Mouse (Mus musculus) right cerebral cortex, postnatal 10 days (tissue): ENCODE data around the gene Ripor3.

ENCODE experiments used
- DNase-seq, 2 experiments: peaks; one replicate each; pipeline ENCODE4 v3.0.0; 2021; ENCODE audit warnings: low spot score in 2 of 2

The Ripor3 gene

GRCm38 (mm10) chr2:167986762-167987161 lies 23.7 kb downstream of the Ripor3 start:
- DNase-seq, result no peak

GRCm38 (mm10) chr2:167984946-167985345 lies 25.5 kb downstream of the Ripor3 start:
- no peak for DNase-seq

- DNase-seq, result no peak
Observed at GRCm38 (mm10) chr2:167984371-167984770, 26.0 kb downstream of the Ripor3 start.

- DNase-seq, result no peak
Observed at GRCm38 (mm10) chr2:167982646-167983045, 27.8 kb downstream of the Ripor3 start.

GRCm38 (mm10) chr2:167980391-167980790 lies 30.0 kb downstream of the Ripor3 start:
- no peak for DNase-seq

- no peak for DNase-seq
Observed at GRCm38 (mm10) chr2:167978271-167978670, 32.1 kb downstream of the Ripor3 start.

- no peak for DNase-seq
Observed at GRCm38 (mm10) chr2:167975746-167976145, 34.7 kb downstream of the Ripor3 start.

GRCm38 (mm10) chr2:167972809-167973208 lies 37.6 kb downstream of the Ripor3 start:
- no peak for DNase-seq

- DNase-seq, result no peak
Observed at GRCm38 (mm10) chr2:167972146-167972545, 38.3 kb downstream of the Ripor3 start.

GRCm38 (mm10) chr2:167969851-167970541 lies 40.4 kb downstream of the Ripor3 start:
- no peak for DNase-seq

GRCm38 (mm10) chr2:167968504-167968903 lies 41.9 kb downstream of the Ripor3 start:
- no peak for DNase-seq

- DNase-seq, result no peak
Observed at GRCm38 (mm10) chr2:167965911-167966310, 44.5 kb downstream of the Ripor3 start.

- DNase-seq, result no peak
Observed at GRCm38 (mm10) chr2:167964320-167964719, 46.1 kb downstream of the Ripor3 start.

- DNase-seq, result no peak
Observed at GRCm38 (mm10) chr2:167963778-167964300, 46.6 kb downstream of the Ripor3 start.

- peak in 1 of 2 experiments; percentile 55 for DNase-seq
Observed at GRCm38 (mm10) chr2:167963176-167963575, 47.2 kb downstream of the Ripor3 start.

- no peak for DNase-seq
Observed at GRCm38 (mm10) chr2:167962347-167962746, 48.1 kb downstream of the Ripor3 start.

GRCm38 (mm10) chr2:167960584-167960983 lies 49.8 kb downstream of the Ripor3 start:
- DNase-seq, result no peak

GRCm38 (mm10) chr2:167959996-167960395 lies 50.4 kb downstream of the Ripor3 start:
- no peak for DNase-seq

GRCm38 (mm10) chr2:167959384-167959911 lies 51.0 kb downstream of the Ripor3 start:
- DNase-seq, result no peak

GRCm38 (mm10) chr2:167958843-167959242 lies 51.6 kb downstream of the Ripor3 start:
- peak; percentile 78 to 82 for DNase-seq

- DNase-seq, result peak; percentile 68 to 73
Observed at GRCm38 (mm10) chr2:167958082-167958788, 52.2 kb downstream of the Ripor3 start.

- DNase-seq, result no peak
Observed at GRCm38 (mm10) chr2:167957539-167957938, 52.9 kb downstream of the Ripor3 start.

GRCm38 (mm10) chr2:167954928-167955327 lies 55.5 kb downstream of the Ripor3 start:
- no peak for DNase-seq
